18 mouse cellular contexts compared by ENCODE assay signal in the genomic region with DNA sequence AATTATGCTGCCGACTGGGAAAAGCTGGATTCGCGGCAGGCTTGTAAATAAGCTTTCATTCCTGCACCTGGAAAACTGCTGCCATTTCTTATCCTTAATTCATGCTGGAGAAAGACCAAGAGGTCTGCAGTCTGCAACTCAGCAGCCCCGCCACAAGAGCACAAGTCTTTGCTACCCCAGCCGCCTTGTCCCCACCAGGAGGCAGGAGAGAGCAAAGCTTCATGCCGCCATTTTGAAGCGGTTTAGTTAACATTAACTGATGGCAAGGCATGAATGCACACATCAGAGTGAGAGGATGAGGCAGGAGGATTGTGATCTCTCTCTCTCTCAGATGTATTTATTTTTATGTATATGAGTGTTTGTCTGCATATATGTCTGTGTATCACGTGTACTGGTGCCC. TPM values are rescaled to one million over a fixed set of nuclear protein-coding genes. Genes with fewer than 3 reads are reported as not detected.
A peak's percentile ranks its signal among the peaks of the same experiment; 100 is the strongest.
DNase-seq lines count a peak whose midpoint lies in the region; ATAC-seq and TF ChIP-seq lines count a peak whose summit lies in the region.
"Had no signal": no experiment of that assay in that cellular context is flagged by ENCODE, and none has a peak within 500 bp of the region (broad histone marks: within the 10 kb centered on the region; RNA-seq: fewer than 3 reads in every experiment).

No protein-coding gene starts in this region.

- no peaks in the 10 kb centered on the region for H3K9me3 ChIP-seq in kidney, postnatal 0 days (replicated peaks; ENCODE audit: low read length)
- H3K9me3 ChIP-seq in kidney, embryonic 16.5 days (ENCODE audit: low read length): peaks cover 3% of the 10 kb centered on the region
- H3K9me3 ChIP-seq in midbrain, postnatal 0 days (ENCODE audit: low read length): no peaks in the 10 kb centered on the region
- H3K9me3 ChIP-seq in midbrain, embryonic 15.5 days: no peaks in the 10 kb centered on the region
- H3K9me3 ChIP-seq: G1E; heart, embryonic 15.5 days; kidney, embryonic 15.5 days; megakaryocyte, embryonic 14.5 days; neural tube, embryonic 12.5 days had no signal

- H3K36me3 ChIP-seq in kidney, postnatal 0 days (ENCODE audit: insufficient read depth, low read length): no peaks in the 10 kb centered on the region
- H3K36me3 ChIP-seq in kidney, embryonic 16.5 days (ENCODE audit: insufficient read depth, low read length): peaks cover 7% of the 10 kb centered on the region; the same call in 1 of the 2 replicates
- no peaks in the 10 kb centered on the region for H3K36me3 ChIP-seq in midbrain, postnatal 0 days (ENCODE audit: insufficient read depth, low read length)
- 0 out of 2 replicates have a peak, but pooled peaks cover 3% of the 10 kb centered on the region for H3K36me3 ChIP-seq in midbrain, embryonic 15.5 days (replicated peaks)

- DNase-seq in CD4-positive, CD25-positive, alpha-beta regulatory T cell, adult 2 months (ENCODE audit: low read depth, low spot score): peak; percentile 16
- no peak for DNase-seq in kidney, postnatal 0 days (ENCODE audit: low spot score)
- DNase-seq in midbrain, postnatal 0 days (ENCODE audit: low spot score): no peak
- no peak for DNase-seq in layer of hippocampus, postnatal 25 days (ENCODE audit: extremely low spot score in 1 of 2, low spot score in 1 of 2)
- DNase-seq: adrenal gland, adult 2 months; cerebellum, postnatal 10 days; heart, adult 11 months; layer of hippocampus, adult 9-11 months; thymus, postnatal 4 days had no signal

- H3K9ac ChIP-seq in kidney, postnatal 0 days (ENCODE audit: low read depth, low read length): no peak overlapping the region
- H3K9ac ChIP-seq in kidney, embryonic 16.5 days (replicated peaks; ENCODE audit: low read length): no peak overlapping the region
- H3K9ac ChIP-seq in midbrain, postnatal 0 days (replicated peaks; ENCODE audit: low read length, poor library complexity, severe bottlenecking): no peak overlapping the region
- H3K9ac ChIP-seq in midbrain, embryonic 15.5 days: no peak overlapping the region
- H3K9ac ChIP-seq: heart, embryonic 15.5 days; kidney, embryonic 15.5 days; neural tube, embryonic 12.5 days had no signal

- peak; percentile 38; the same call in 1 of the 2 replicates for TF ChIP-seq CTCF in kidney, postnatal 0 days (IDR thresholded peaks at IDR 0.05; ENCODE audit: low read depth)
- TF ChIP-seq CTCF in midbrain, postnatal 0 days (IDR thresholded peaks at IDR 0.05): peak; percentile 12; the same call in 1 of the 2 replicates

- H3K4me1 ChIP-seq in kidney, postnatal 0 days (replicated peaks; ENCODE audit: insufficient read depth, low read length): no peaks in the 10 kb centered on the region
- no peaks in the 10 kb centered on the region for H3K4me1 ChIP-seq in kidney, embryonic 16.5 days (ENCODE audit: insufficient read depth, low read length)
- no peaks in the 10 kb centered on the region for H3K4me1 ChIP-seq in midbrain, postnatal 0 days (ENCODE audit: insufficient read depth, low read length)
- H3K4me1 ChIP-seq in midbrain, embryonic 15.5 days: no peaks in the 10 kb centered on the region
- H3K4me1 ChIP-seq: kidney, embryonic 15.5 days; megakaryocyte, embryonic 14.5 days; neural tube, embryonic 12.5 days had no signal

- no peak overlapping the region for H3K27ac ChIP-seq in kidney, postnatal 0 days
- no peak overlapping the region for H3K27ac ChIP-seq in kidney, embryonic 16.5 days (ENCODE audit: low read length)
- no peak overlapping the region for H3K27ac ChIP-seq in midbrain, postnatal 0 days (ENCODE audit: low read depth, low read length)
- H3K27ac ChIP-seq in midbrain, embryonic 15.5 days: no peak overlapping the region
- H3K27ac ChIP-seq: heart, embryonic 15.5 days; kidney, embryonic 15.5 days; neural tube, embryonic 12.5 days had no signal

- H3K4me2 ChIP-seq in kidney, postnatal 0 days (ENCODE audit: low read length): no peak overlapping the region
- no peak overlapping the region for H3K4me2 ChIP-seq in kidney, embryonic 16.5 days (replicated peaks; ENCODE audit: low read depth, low read length)
- no peak overlapping the region for H3K4me2 ChIP-seq in midbrain, postnatal 0 days (ENCODE audit: low read depth, low read length, poor library complexity, severe bottlenecking)
- H3K4me2 ChIP-seq in midbrain, embryonic 15.5 days: no peak overlapping the region
- H3K4me2 ChIP-seq: heart, embryonic 15.5 days; kidney, embryonic 15.5 days; neural tube, embryonic 12.5 days had no signal

- 76% methylated on average over 8 of the region's 8 CpGs for WGBS in kidney, postnatal 0 days
- 79% methylated on average over 8 of the region's 8 CpGs for WGBS in kidney, embryonic 16.5 days
- 86% methylated on average over 8 of the region's 8 CpGs for WGBS in midbrain, postnatal 0 days
- WGBS in midbrain, embryonic 15.5 days: 82% methylated on average over 8 of the region's 8 CpGs

- H3K27me3 ChIP-seq in kidney, postnatal 0 days (ENCODE audit: insufficient read depth, low read length): no peaks in the 10 kb centered on the region
- no peaks in the 10 kb centered on the region for H3K27me3 ChIP-seq in kidney, embryonic 16.5 days (ENCODE audit: insufficient read depth, low read length)
- H3K27me3 ChIP-seq in midbrain, postnatal 0 days (ENCODE audit: insufficient read depth, low read length): no peaks in the 10 kb centered on the region
- H3K27me3 ChIP-seq in midbrain, embryonic 15.5 days (replicated peaks): no peaks in the 10 kb centered on the region
- H3K27me3 ChIP-seq: heart, embryonic 15.5 days; kidney, embryonic 15.5 days; megakaryocyte, embryonic 14.5 days; neural tube, embryonic 12.5 days had no signal

- no peak for ATAC-seq in CD4-positive, CD25-positive, alpha-beta regulatory T cell, adult 4 months
- ATAC-seq in kidney, postnatal 0 days (replicated peaks; ENCODE audit: low FRiP score, low read depth): no peak
- no peak for ATAC-seq in kidney, embryonic 16.5 days (ENCODE audit: low FRiP score, low TSS enrichment)
- no peak for ATAC-seq in midbrain, postnatal 0 days (ENCODE audit: low FRiP score)
- ATAC-seq in midbrain, embryonic 15.5 days (replicated peaks): no peak
- no peak for ATAC-seq in frontal cortex, adult (ENCODE audit: low TSS enrichment)

- H3K4me3 ChIP-seq in kidney, postnatal 0 days (replicated peaks; ENCODE audit: low read depth, low read length): no peak overlapping the region
- H3K4me3 ChIP-seq in kidney, embryonic 16.5 days (ENCODE audit: low read length): no peak overlapping the region
- no peak overlapping the region for H3K4me3 ChIP-seq in midbrain, postnatal 0 days (ENCODE audit: low read depth, low read length)
- no peak overlapping the region for H3K4me3 ChIP-seq in midbrain, embryonic 15.5 days
- H3K4me3 ChIP-seq: heart, embryonic 15.5 days; kidney, embryonic 15.5 days; megakaryocyte, embryonic 14.5 days; neural tube, embryonic 12.5 days had no signal

RNA-seq across cellular contexts. Expression of a gene that starts 14.4 kb away (rescaled TPM):
- 10 to 100 TPM; 69.3 to 80.9 TPM for polyA plus RNA-seq in CD4-positive, CD25-positive, alpha-beta regulatory T cell, adult 4 months (2017; shearing (Covaris generic))
- 35.3 TPM in 2 replicates for polyA plus RNA-seq in kidney, postnatal 0 days (2015; fragmentation: Nextera tagmentation; extraction: Ambion mirVana)
- polyA plus RNA-seq in kidney, embryonic 16.5 days (2015; fragmentation: Nextera tagmentation; extraction: Ambion mirVana): 25.7 and 29.2 TPM in 2 replicates
- 5.9 and 11.1 TPM in 2 replicates for total RNA-seq in midbrain, postnatal 0 days (2014; rRNA removed)
- polyA plus RNA-seq in midbrain, postnatal 0 days (2015; fragmentation: Nextera tagmentation; extraction: Ambion mirVana): 33.9 and 36.1 TPM in 2 replicates
- 23.5 and 25.7 TPM in 2 replicates for polyA plus RNA-seq in midbrain, embryonic 15.5 days (2015; fragmentation: Nextera tagmentation; extraction: Ambion mirVana)
- 10 to 100 TPM; 34.0 to 34.5 TPM for total RNA-seq in layer of hippocampus, postnatal 25 days (2021)

RNA-seq across cellular contexts. Expression of a gene that starts 34.5 kb away (rescaled TPM):
- polyA plus RNA-seq in CD4-positive, CD25-positive, alpha-beta regulatory T cell, adult 4 months (2017; shearing (Covaris generic)): 10 to 100 TPM; 12.0 to 14.8 TPM
- 12.8 and 13.4 TPM in 2 replicates for polyA plus RNA-seq in kidney, postnatal 0 days (2015; fragmentation: Nextera tagmentation; extraction: Ambion mirVana)
- 9.4 and 9.9 TPM in 2 replicates for polyA plus RNA-seq in kidney, embryonic 16.5 days (2015; fragmentation: Nextera tagmentation; extraction: Ambion mirVana)
- 3.9 and 8.6 TPM in 2 replicates for total RNA-seq in midbrain, postnatal 0 days (2014; rRNA removed)
- polyA plus RNA-seq in midbrain, postnatal 0 days (2015; fragmentation: Nextera tagmentation; extraction: Ambion mirVana): 5.9 and 8.3 TPM in 2 replicates
- 6.2 and 7.2 TPM in 2 replicates for polyA plus RNA-seq in midbrain, embryonic 15.5 days (2015; fragmentation: Nextera tagmentation; extraction: Ambion mirVana)
- 10 to 100 TPM in 1 of 2 experiments, 1 to 10 TPM in 1; 8.7 to 12.0 TPM for total RNA-seq in layer of hippocampus, postnatal 25 days (2021)

RNA-seq across cellular contexts. Expression of a gene that starts 34.6 kb away (rescaled TPM):
- 10 to 100 TPM; 50.7 to 68.8 TPM for polyA plus RNA-seq in CD4-positive, CD25-positive, alpha-beta regulatory T cell, adult 4 months (2017; shearing (Covaris generic))
- polyA plus RNA-seq in kidney, postnatal 0 days (2015; fragmentation: Nextera tagmentation; extraction: Ambion mirVana): 22.9 and 24.1 TPM in 2 replicates
- polyA plus RNA-seq in kidney, embryonic 16.5 days (2015; fragmentation: Nextera tagmentation; extraction: Ambion mirVana): 27.6 and 30.0 TPM in 2 replicates
- total RNA-seq in midbrain, postnatal 0 days (2014; rRNA removed): 41.1 and 51.8 TPM in 2 replicates
- 16.9 and 18.8 TPM in 2 replicates for polyA plus RNA-seq in midbrain, postnatal 0 days (2015; fragmentation: Nextera tagmentation; extraction: Ambion mirVana)
- polyA plus RNA-seq in midbrain, embryonic 15.5 days (2015; fragmentation: Nextera tagmentation; extraction: Ambion mirVana): 26.1 and 28.4 TPM in 2 replicates
- 10 to 100 TPM; 59.7 to 64.8 TPM for total RNA-seq in layer of hippocampus, postnatal 25 days (2021)
